Mouse (Mus musculus) neural tube, postnatal 0 days (tissue): ENCODE results near the gene Ttll4. TPM values are rescaled to one million over a fixed set of nuclear protein-coding genes. Genes with fewer than 3 reads are reported as not detected.

Source experiments
- polyA plus RNA-seq: library from polyadenylated mRNA; unstranded; fragments of >200 nt; fragmentation: Nextera tagmentation; extraction: Ambion mirVana; gene quantifications from 2 replicates; pipeline ENCODE4 v1.2.1, GENCODE M21; 2015

Gene Ttll4
- polyA plus RNA-seq = 3.4 and 3.9 TPM in 2 replicates

GRCm38 (mm10) chr1:74661448-74662195 lies at the start of gene Ttll4:
Ttll4 (plus strand) TSS chr1:74661745.

GRCm38 (mm10) chr1:74713099-74713858 lies 51.7 kb downstream of the Ttll4 start, which contains the start of gene Cyp27a1:
Cyp27a1 (plus strand) TSS chr1:74713574.

GRCm38 (mm10) chr1:74748643-74749271 lies 87.2 kb downstream of the Ttll4 start, which contains the start of gene Prkag3:
Prkag3 (minus strand) TSS chr1:74749221.

Other genes starting within 250 kb of the Ttll4 start
- 38.1 and 38.4 TPM in 2 replicates for gene Cnot9, start 155.7 kb upstream of the Ttll4 start, polyA plus RNA-seq
- gene Plcd4, start 118.9 kb upstream of the Ttll4 start, polyA plus RNA-seq = 11.7 and 11.9 TPM in 2 replicates
- gene Usp37, start 117.5 kb upstream of the Ttll4 start, polyA plus RNA-seq = 13.7 and 14.3 TPM in 2 replicates
- gene Zfp142, start 73.5 kb upstream of the Ttll4 start, polyA plus RNA-seq = 5.8 and 6.9 TPM in 2 replicates
- gene Bcs1l, start 73.5 kb upstream of the Ttll4 start, polyA plus RNA-seq = 14.6 and 15.8 TPM in 2 replicates
- gene Rnf25, start 60.3 kb upstream of the Ttll4 start, polyA plus RNA-seq = 44.8 and 49.6 TPM in 2 replicates
- 8.4 and 10.6 TPM in 2 replicates for gene Stk36, start 60.3 kb upstream of the Ttll4 start, polyA plus RNA-seq
- gene Cyp27a1, start 51.8 kb downstream of the Ttll4 start, polyA plus RNA-seq = 3.3 and 4.4 TPM in 2 replicates
- 0.06 and 0.09 TPM in 2 replicates for gene Prkag3, start 87.5 kb downstream of the Ttll4 start, polyA plus RNA-seq
- gene Wnt6, start 110.1 kb downstream of the Ttll4 start, polyA plus RNA-seq = 9.5 and 18.5 TPM in 2 replicates
- gene Wnt10a, start 129.8 kb downstream of the Ttll4 start, polyA plus RNA-seq = 0.41 and 0.75 TPM in 2 replicates
- gene Cdk5r2, start 193.2 kb downstream of the Ttll4 start, polyA plus RNA-seq = 20.7 and 28.1 TPM in 2 replicates
- 0.15 TPM in 1 of 2 replicates, not detected in the other for gene Fev, start 223.7 kb downstream of the Ttll4 start, polyA plus RNA-seq
- 0.75 and 1.1 TPM in 2 replicates for gene Cryba2, start 231.4 kb downstream of the Ttll4 start, polyA plus RNA-seq